Mouse (Mus musculus) heart, adult 10 weeks (tissue): ENCODE measurements around the gene Olfr1366. TPM values are rescaled to one million over a fixed set of nuclear protein-coding genes. Genes with fewer than 3 reads are reported as not detected.

Experiments
- polyA plus RNA-seq: library from polyadenylated mRNA; stranded (reverse); fragments of 350-450 nt; fragmentation: Illumina TruSeq; extraction: RNeasy Lipid Tissue Mini Kit (QIAGEN cat#74804); gene quantifications from one replicate; pipeline ENCODE4 v1.2.3, GENCODE M21; 2014; ENCODE audit warnings: low read depth, low replicate concordance

The Olfr1366 gene
- polyA plus RNA-seq: not detected

GRCm38 (mm10) chr13:21542708-21543107 lies at the start of gene Olfr1366:
Olfr1366 (minus strand) TSS chr13:21542808.

GRCm38 (mm10) chr13:21581659-21582058 lies 39.1 kb upstream of the Olfr1366 start, which contains the start of gene Olfr1364:
Olfr1364 (minus strand) TSS chr13:21581759.

GRCm38 (mm10) chr13:21559793-21560192 lies 17.2 kb upstream of the Olfr1366 start, which contains the start of gene Olfr1535:
Olfr1535 (minus strand) TSS chr13:21559893.

GRCm38 (mm10) chr13:21530781-21531201 lies 11.8 kb downstream of the Olfr1366 start, which contains the start of gene Zkscan8:
Zkscan8 (minus strand) TSS chr13:21531120.

GRCm38 (mm10) chr13:21501182-21501581 lies 41.4 kb downstream of the Olfr1366 start, which contains the start of gene Gm11273:
Gm11273 (minus strand) TSS chr13:21501418.

GRCm38 (mm10) chr13:21495080-21495479 lies 47.5 kb downstream of the Olfr1366 start, which contains the start of gene AK157302:
AK157302 (plus strand) TSS chr13:21495223.

Other genes with a start within 250 kb of the Olfr1366 start
- gene Gpx6, start 230.7 kb downstream of the Olfr1366 start, polyA plus RNA-seq: not detected
- gene Olfr1367, start 195.9 kb downstream of the Olfr1366 start, polyA plus RNA-seq: not detected
- 6.9 TPM for gene Zscan12, start 180.0 kb downstream of the Olfr1366 start, polyA plus RNA-seq
- 57.5 TPM for gene Zkscan3, start 140.1 kb downstream of the Olfr1366 start, polyA plus RNA-seq
- gene Pgbd1, start 101.8 kb downstream of the Olfr1366 start, polyA plus RNA-seq: 1.8 TPM
- gene Zscan26, start 89.1 kb downstream of the Olfr1366 start, polyA plus RNA-seq: 39.4 TPM
- gene Nkapl, start 74.3 kb downstream of the Olfr1366 start, polyA plus RNA-seq: 1.0 TPM
- 1.6 TPM for gene Zkscan4, start 63.9 kb downstream of the Olfr1366 start, polyA plus RNA-seq
- gene Gm10065, start 63.4 kb downstream of the Olfr1366 start, polyA plus RNA-seq: not detected
- gene AK157302, start 47.6 kb downstream of the Olfr1366 start, polyA plus RNA-seq: 2.7 TPM
- gene Gm11273, start 41.4 kb downstream of the Olfr1366 start, polyA plus RNA-seq: 28.7 TPM
- gene Zkscan8, start 11.7 kb downstream of the Olfr1366 start, polyA plus RNA-seq: 6.1 TPM
- not detected for gene Olfr1535, start 17.1 kb upstream of the Olfr1366 start, polyA plus RNA-seq
- not detected for gene Olfr1364, start 39.0 kb upstream of the Olfr1366 start, polyA plus RNA-seq
- not detected for gene Olfr1362, start 71.2 kb upstream of the Olfr1366 start, polyA plus RNA-seq
- not detected for gene Olfr11, start 99.7 kb upstream of the Olfr1366 start, polyA plus RNA-seq
- not detected for gene Olfr1361, start 120.6 kb upstream of the Olfr1366 start, polyA plus RNA-seq
- gene Olfr1360, start 134.6 kb upstream of the Olfr1366 start, polyA plus RNA-seq: not detected
- not detected for gene Olfr1359, start 155.3 kb upstream of the Olfr1366 start, polyA plus RNA-seq
- gene Hist1h2bl, start 173.3 kb upstream of the Olfr1366 start, polyA plus RNA-seq: not detected
- gene Hist1h2ai, start 173.6 kb upstream of the Olfr1366 start, polyA plus RNA-seq: not detected
- not detected for gene Hist1h3h, start 174.9 kb upstream of the Olfr1366 start, polyA plus RNA-seq
- not detected for gene Hist1h2bm, start 179.2 kb upstream of the Olfr1366 start, polyA plus RNA-seq
- gene Hist1h4j, start 192.3 kb upstream of the Olfr1366 start, polyA plus RNA-seq: not detected
- gene Hist1h4k, start 207.7 kb upstream of the Olfr1366 start, polyA plus RNA-seq: not detected
- gene Hist1h2ak, start 211.0 kb upstream of the Olfr1366 start, polyA plus RNA-seq: not detected
- gene Hist1h2bn, start 211.3 kb upstream of the Olfr1366 start, polyA plus RNA-seq: not detected
- not detected for gene Hist1h1b, start 237.8 kb upstream of the Olfr1366 start, polyA plus RNA-seq
- gene Hist1h3i, start 240.6 kb upstream of the Olfr1366 start, polyA plus RNA-seq: 2.4 TPM
- gene Hist1h2an, start 244.4 kb upstream of the Olfr1366 start, polyA plus RNA-seq: not detected
- not detected for gene Hist1h2bp, start 244.7 kb upstream of the Olfr1366 start, polyA plus RNA-seq